Mouse (Mus musculus) adrenal gland, postnatal 4 days (tissue): ENCODE data around the gene Cadps2. TPM values are rescaled to one million over a fixed set of nuclear protein-coding genes. Genes with fewer than 3 reads are reported as not detected.

Experiments used
- DNase-seq, 2 experiments: peaks; one replicate each; pipeline ENCODE4 v3.0.0; 2021 to 2022; ENCODE audit warnings: low spot score in 2 of 2, mixed read lengths in 2 of 2
- total RNA-seq, 2 experiments: library from RNA; stranded (reverse); gene quantifications; 2 replicates each; pipeline ENCODE4 v1.2.3; 2021

Gene Cadps2
- total RNA-seq, 2 experiments from 2014 or later: 7.7 to 9.1 TPM

GRCm38 (mm10) chr6:23568688-23569087 is 270.5 kb downstream of the Cadps2 start:
- no peak for DNase-seq

GRCm38 (mm10) chr6:23567651-23568050 is 271.6 kb downstream of the Cadps2 start:
- DNase-seq: no peak

- DNase-seq: no peak
Observed at GRCm38 (mm10) chr6:23549874-23550273, 289.3 kb downstream of the Cadps2 start.

DNA sequence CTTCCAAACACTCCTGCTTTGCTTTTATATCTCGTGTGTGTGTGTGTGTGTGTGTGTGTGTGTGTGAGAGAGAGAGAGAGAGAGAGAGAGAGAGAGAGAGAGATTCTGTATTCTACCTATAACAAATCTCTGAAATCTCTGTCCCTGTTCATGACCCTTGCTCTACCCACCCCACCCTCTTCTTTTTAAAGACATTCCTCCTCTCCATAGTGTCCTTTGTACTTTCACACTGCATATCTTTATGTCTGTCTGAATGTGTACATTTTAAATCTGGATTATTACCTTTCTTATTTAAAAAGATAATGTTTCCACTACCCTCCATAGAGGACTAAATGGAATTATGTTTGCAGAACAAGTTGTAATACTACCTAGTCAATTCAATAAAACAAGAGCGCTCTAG is 315.5 kb downstream of the Cadps2 start:
- DNase-seq: no peak

- no peak for DNase-seq
Observed at GRCm38 (mm10) chr6:23522556-23522955, 316.7 kb downstream of the Cadps2 start.

DNA sequence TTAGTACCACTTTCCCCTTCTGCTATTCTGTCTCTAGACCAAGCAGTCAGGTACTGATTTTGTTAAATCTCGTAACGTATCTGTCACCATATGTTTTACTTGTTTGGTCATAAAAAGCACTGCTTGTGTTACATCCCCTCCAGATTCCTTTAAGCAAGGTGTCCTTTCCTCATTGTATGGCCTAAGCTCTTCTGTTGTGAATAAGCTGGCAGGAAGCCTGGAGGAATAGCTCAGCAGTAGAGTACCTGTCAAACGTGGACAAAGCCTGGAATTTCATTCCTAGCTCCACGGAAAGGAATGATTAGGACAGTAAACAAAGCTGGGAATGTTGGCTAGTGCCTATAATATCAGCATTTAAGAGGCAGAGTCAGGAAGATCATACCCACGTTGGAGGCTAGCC is 340.6 kb downstream of the Cadps2 start:
- DNase-seq: no peak

DNA sequence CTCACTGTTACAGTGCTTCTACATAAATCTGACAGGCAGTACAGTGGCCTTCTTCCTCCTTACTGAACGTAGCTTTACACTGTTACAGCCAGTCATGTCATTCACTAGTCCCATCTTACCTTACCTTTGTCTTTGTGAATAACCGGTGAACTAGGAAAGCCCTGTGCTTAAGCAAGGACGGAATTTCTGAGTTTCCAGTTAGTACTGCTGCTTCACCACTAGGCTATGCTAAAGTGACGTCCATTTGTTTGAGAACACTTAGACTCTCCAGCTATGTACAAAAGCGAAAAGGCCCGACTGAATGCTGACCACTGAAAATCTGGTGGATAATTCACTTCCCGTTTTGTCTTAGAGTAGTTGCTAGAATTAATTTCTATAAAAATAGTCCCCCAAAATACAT is 347.4 kb downstream of the Cadps2 start:
- no peak for DNase-seq

GRCm38 (mm10) chr6:23490431-23490830 is 348.8 kb downstream of the Cadps2 start:
- no peak for DNase-seq

- DNase-seq: no peak
Observed at GRCm38 (mm10) chr6:23489046-23489445, 350.2 kb downstream of the Cadps2 start.

GRCm38 (mm10) chr6:23472686-23473085 is 366.5 kb downstream of the Cadps2 start:
- no peak for DNase-seq

DNA sequence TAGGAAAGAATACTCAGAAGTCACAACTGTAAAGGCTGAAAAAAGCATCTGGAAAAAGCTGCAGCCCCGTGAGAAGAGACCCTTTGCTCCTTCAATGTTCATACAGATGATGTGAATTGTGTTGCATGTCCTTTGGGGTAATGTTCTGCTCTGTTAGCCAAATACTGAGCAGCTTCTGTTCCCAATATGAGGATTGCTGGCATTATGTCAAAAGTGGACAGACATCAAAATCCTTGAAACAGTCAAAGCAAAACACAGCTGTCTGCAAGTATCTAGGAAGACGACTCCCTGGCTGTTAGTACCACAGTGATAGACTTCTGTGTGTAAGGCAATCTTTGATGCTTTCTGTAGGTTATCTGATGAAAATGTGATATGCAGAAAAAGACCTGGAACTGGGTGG is 367.4 kb downstream of the Cadps2 start:
- DNase-seq: no peak

GRCm38 (mm10) chr6:23467885-23468284 is 371.3 kb downstream of the Cadps2 start:
- DNase-seq: no peak

- no peak for DNase-seq
Observed at GRCm38 (mm10) chr6:23462600-23463280, 376.5 kb downstream of the Cadps2 start.

DNA sequence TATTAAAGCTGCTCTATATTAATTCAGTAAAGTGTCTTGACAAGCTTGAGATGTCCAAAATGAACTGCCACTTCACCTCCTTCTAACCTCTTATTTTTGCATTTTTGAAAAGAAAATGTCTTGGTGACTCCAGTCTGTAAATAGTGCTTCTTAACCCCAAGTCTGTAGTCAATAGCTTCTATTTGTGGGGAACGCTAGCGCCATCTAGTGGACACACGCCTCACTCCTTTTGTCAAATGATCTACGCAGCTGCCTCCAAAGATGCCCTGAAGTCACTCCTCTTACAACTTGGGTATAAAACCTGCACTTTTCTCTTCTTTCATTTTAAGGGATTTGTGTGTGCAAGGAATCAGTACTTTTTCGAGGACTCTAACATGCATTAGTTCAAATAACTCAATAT is 381.5 kb downstream of the Cadps2 start:
- peak; percentile 16 to 34 for DNase-seq

DNA sequence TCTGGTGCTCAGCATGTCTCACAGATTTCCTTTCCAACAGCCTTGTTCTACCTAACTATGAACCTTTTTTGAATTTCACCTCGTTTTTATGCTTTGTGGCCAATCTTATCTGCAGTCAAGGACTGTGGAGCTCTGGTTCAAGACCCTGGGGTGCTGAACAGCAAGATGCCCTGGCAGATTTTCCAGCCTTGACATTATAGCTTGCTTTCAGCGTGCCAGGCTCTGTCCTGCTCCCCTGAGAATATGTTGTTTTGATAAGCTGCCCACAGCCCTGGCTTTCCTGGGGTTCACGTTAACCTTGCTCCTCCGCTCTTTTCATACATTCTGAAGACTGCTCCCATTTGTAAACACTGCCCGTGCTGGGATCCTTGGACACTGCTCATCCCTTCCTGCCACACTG is 385.3 kb downstream of the Cadps2 start:
- no peak for DNase-seq

DNA sequence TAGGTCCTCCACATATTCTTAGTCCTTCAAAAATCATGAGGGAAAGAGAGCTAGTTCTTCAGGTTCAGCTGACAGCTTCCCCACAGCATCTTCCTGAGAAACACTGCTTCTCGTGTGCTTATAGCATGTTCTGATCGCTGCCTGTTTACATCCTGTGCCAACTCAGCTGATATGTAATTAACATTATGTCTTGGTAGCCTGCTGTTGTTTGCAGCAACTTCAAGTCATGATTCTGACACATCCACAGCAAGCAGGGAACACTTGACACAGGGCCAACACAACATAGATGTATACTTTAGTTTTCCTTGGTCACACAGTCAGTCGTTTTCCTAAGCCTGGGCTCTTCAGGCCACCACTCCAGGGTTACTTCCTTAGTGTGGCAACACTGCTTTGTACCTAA is 399.3 kb downstream of the Cadps2 start:
- DNase-seq: no peak

GRCm38 (mm10) chr6:23410256-23411049 is 428.8 kb downstream of the Cadps2 start:
- no peak for DNase-seq

GRCm38 (mm10) chr6:23394131-23394530 is 445.1 kb downstream of the Cadps2 start:
- DNase-seq: no peak

- DNase-seq: no peak
Observed at GRCm38 (mm10) chr6:23392711-23393110, 446.5 kb downstream of the Cadps2 start.

GRCm38 (mm10) chr6:23386711-23387110 is 452.5 kb downstream of the Cadps2 start:
- no peak for DNase-seq

DNA sequence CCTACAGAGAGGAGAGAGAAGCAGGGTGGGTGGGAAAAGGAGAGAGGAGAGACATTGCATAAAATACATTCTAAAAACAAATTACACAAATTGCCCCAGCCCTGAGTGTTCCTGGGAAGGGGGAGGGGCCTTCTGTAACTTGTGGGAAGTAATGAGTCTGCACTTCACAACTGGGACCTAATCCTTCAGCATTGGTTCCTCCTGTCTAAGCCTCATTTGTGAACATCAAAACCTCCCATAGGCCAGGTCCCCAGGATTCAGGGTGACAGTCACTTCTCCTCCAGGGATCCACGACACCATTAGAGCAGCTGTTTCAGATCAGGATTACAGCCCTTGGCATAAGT is 456.2 kb downstream of the Cadps2 start:
- DNase-seq: no peak

DNA sequence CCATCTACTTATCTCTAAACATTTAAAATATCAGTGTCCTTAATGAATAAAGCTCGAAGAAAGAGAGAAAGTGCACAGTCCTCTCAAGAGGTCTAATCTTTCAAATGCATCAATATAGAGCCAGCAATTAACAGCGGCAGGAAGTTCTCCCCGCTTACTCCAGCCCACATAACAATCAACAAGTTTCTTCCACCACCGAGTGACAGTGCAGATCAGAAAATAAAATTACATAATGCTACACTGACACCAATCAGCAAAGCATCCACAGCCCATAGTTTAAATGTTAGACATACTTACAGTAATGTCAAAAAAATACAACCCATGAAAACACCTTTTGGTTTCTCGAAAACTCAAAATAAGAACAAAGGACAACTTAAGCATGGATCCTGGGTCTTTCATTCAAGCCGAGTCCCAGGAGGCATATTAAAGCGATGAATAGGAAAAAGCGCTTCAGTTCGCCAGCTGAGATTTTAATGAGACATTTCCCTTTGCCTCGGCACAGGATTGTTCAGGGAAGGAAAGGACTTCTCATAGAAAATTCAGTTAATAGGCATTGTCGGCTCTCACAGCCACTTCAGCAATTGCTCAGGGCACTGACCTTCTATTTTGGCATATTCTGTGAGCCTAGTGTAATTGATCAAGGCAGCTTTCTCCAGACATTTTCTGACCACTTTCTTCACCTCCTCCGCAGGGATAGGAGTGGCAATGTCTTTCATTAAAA is 456.8 kb downstream of the Cadps2 start:
- no peak for DNase-seq
